Mouse (Mus musculus) lung, embryonic 14.5 days (tissue): Measurements from ENCODE around the gene Myzap. TPM values are rescaled to one million over a fixed set of nuclear protein-coding genes. Genes with fewer than 3 reads are reported as not detected.

Experiments
- ATAC-seq: fragments of 200-750 bp; cut with Nextera tagmentation; 2 replicates; pipeline ENCODE4 v1.8.0; 2017; ENCODE audit warnings: mild to moderate bottlenecking, moderate TSS enrichment, moderate library complexity; ENCODE audit not compliant: insufficient read depth
- DNase-seq: peaks from one replicate; pipeline ENCODE4 v3.0.0-alpha.2; 2015
- H3K27ac ChIP-seq: fragments of 300-500 bp; sonication (generic); 2 replicates; pipeline ENCODE4 v1.5.1; 2014; ENCODE audit warnings: low read depth, mild to moderate bottlenecking, moderate library complexity
- H3K27me3 ChIP-seq: fragments of 300-500 bp; sonication (generic); 2 replicates; pipeline ENCODE4 v1.6.1; 2014; ENCODE audit warnings: low read length, control low read depth; ENCODE audit not compliant: insufficient read depth
- H3K36me3 ChIP-seq: fragments of 300-500 bp; sonication (generic); 2 replicates; pipeline ENCODE4 v1.6.1; 2014; ENCODE audit warnings: control low read depth; ENCODE audit not compliant: insufficient read depth
- H3K4me1 ChIP-seq: fragments of 300-500 bp; sonication (generic); 2 replicates; pipeline ENCODE4 v1.6.1; 2014; ENCODE audit warnings: antibody characterized with exemption, control low read depth; ENCODE audit not compliant: insufficient read depth
- H3K4me2 ChIP-seq: fragments of 300-500 bp; sonication (generic); 2 replicates; pipeline ENCODE4 v1.6.1; 2014; ENCODE audit warnings: mild to moderate bottlenecking
- H3K4me3 ChIP-seq: fragments of 300-500 bp; sonication (generic); 2 replicates; pipeline ENCODE4 v1.5.1; 2014; ENCODE audit warnings: low read depth, low read length
- H3K9ac ChIP-seq: fragments of 300-500 bp; sonication (generic); 2 replicates; pipeline ENCODE4 v1.6.1; 2014
- H3K9me3 ChIP-seq: fragments of 300-500 bp; sonication (generic); 2 replicates; pipeline ENCODE4 v1.6.1; 2016; ENCODE audit warnings: low read depth, low read length, control low read depth
- CTCF ChIP-seq: IDR thresholded peaks from 2 replicates; pipeline ENCODE4 v1.5.1; 2016; ENCODE audit warnings: antibody characterized with exemption, low read depth
- WGBS: fragments of 180-500 bp; shearing (Covaris S2); extraction: QIAGEN DNeasy Blood & Tissue Kit; methylation state at CpG from one replicate; pipeline ENCODE4 v1.1.7; 2014; 5-methylcytosine and 5-hydroxymethylcytosine counted together
- polyA plus RNA-seq: library from polyadenylated mRNA; unstranded; fragments of >200 nt; fragmentation: Nextera tagmentation; extraction: Ambion mirVana; gene quantifications from 2 replicates; pipeline ENCODE4 v1.2.1, GENCODE M21; 2014

Myzap gene
- polyA plus RNA-seq, 1 experiment from 2014 or later, result 39.0 TPM

- Histone ChIP-seq H3K36me3 (peaks cover 63% of the 10 kb centered on the region), H3K27ac (no peak overlapping the region), H3K4me1 (no peaks in the 10 kb centered on the region), H3K4me3 (no peak overlapping the region), H3K9ac (no peak overlapping the region), H3K27me3 (no peaks in the 10 kb centered on the region), H3K9me3 (no peaks in the 10 kb centered on the region), H3K4me2 (no peak overlapping the region)
- peak; percentile 2; the same call in 1 of the 2 replicates for TF ChIP-seq CTCF
- ATAC-seq (no peak), DNase-seq (no peak)
- 95% methylated on average over 4 of the region's 4 CpGs for WGBS
These were observed 116.6 kb downstream of the Myzap start for GRCm38 (mm10) chr9:71475536-71475935.

- no peaks in the 10 kb centered on the region for H3K4me1 ChIP-seq
- no peak overlapping the region for H3K4me3 ChIP-seq
- no peak overlapping the region for H3K27ac ChIP-seq
- no peaks in the 10 kb centered on the region for H3K36me3 ChIP-seq
- ATAC-seq (no peak), DNase-seq (peak; percentile 48)
- no peaks in the 10 kb centered on the region for H3K9me3 ChIP-seq
- 43% methylated on average over 4 of the region's 4 CpGs for WGBS
- no peaks in the 10 kb centered on the region for H3K27me3 ChIP-seq
- H3K4me2 ChIP-seq, result no peak overlapping the region
- TF ChIP-seq CTCF, result no peak
- no peak overlapping the region for H3K9ac ChIP-seq
These were observed 124.7 kb downstream of the Myzap start for GRCm38 (mm10) chr9:71467434-71467833.

GRCm38 (mm10) chr9:71466111-71466510, 126.0 kb downstream of the Myzap start:
- ATAC-seq (no peak), DNase-seq (peak; percentile 74)
- Histone ChIP-seq H3K36me3 (no peaks in the 10 kb centered on the region), H3K4me1 (no peaks in the 10 kb centered on the region), H3K27ac (no peak overlapping the region), H3K9ac (no peak overlapping the region), H3K4me3 (no peak overlapping the region), H3K27me3 (no peaks in the 10 kb centered on the region), H3K4me2 (no peak overlapping the region), H3K9me3 (no peaks in the 10 kb centered on the region)
- TF ChIP-seq CTCF, result peak; percentile 73
- WGBS, result 66% methylated on average over 3 of the region's 3 CpGs

- Histone ChIP-seq H3K4me2 (no peak overlapping the region), H3K36me3 (no peaks in the 10 kb centered on the region), H3K9me3 (no peaks in the 10 kb centered on the region), H3K4me1 (no peaks in the 10 kb centered on the region), H3K9ac (no peak overlapping the region), H3K27ac (no peak overlapping the region), H3K27me3 (no peaks in the 10 kb centered on the region), H3K4me3 (no peak overlapping the region)
- no peak for TF ChIP-seq CTCF
- no peak for ATAC-seq
- DNase-seq, result no peak
- WGBS, result 31% methylated on average over 13 of the region's 13 CpGs
These were observed 129.0 kb downstream of the Myzap start for GRCm38 (mm10) chr9:71463072-71463667.

- no peak for TF ChIP-seq CTCF
- H3K27me3 ChIP-seq, result no peaks in the 10 kb centered on the region
- no peak overlapping the region for H3K9ac ChIP-seq
- no peaks in the 10 kb centered on the region for H3K4me1 ChIP-seq
- ATAC-seq (no peak), DNase-seq (no peak)
- no peak overlapping the region for H3K27ac ChIP-seq
- H3K4me3 ChIP-seq, result no peak overlapping the region
- no peaks in the 10 kb centered on the region for H3K9me3 ChIP-seq
- no peak overlapping the region for H3K4me2 ChIP-seq
- WGBS, result 66% methylated on average over 4 of the region's 4 CpGs
- no peaks in the 10 kb centered on the region for H3K36me3 ChIP-seq
These were observed 135.4 kb downstream of the Myzap start for GRCm38 (mm10) chr9:71456738-71457137.

Other genes with a start within 250 kb of the Myzap start
- gene Polr2m, start 106.4 kb downstream of the Myzap start, polyA plus RNA-seq, result 348 and 373 TPM in 2 replicates
- gene Cgnl1, start 179.2 kb upstream of the Myzap start, polyA plus RNA-seq, result 16.2 and 19.3 TPM in 2 replicates